Mouse (Mus musculus) embryo, embryonic 11.5 days (tissue): ENCODE measurements around the gene Sf3b4.
"Not testable (repeated sequence)": the region's sequence is repeated elsewhere in the genome, so short reads cannot be mapped to it uniquely, and the experiment has no call there.

ENCODE experiments used
- DNase-seq: peaks from one replicate; pipeline ENCODE4 v3.0.0-alpha.2; 2012; ENCODE audit warnings: low read depth, low spot score

Gene Sf3b4

GRCm38 (mm10) chr3:96173185-96173584 lies 1.1 kb downstream of the Sf3b4 start:
- DNase-seq = no peak

- DNase-seq = not testable (repeated sequence)
Measured at GRCm38 (mm10) chr3:96174042-96174441, 1.9 kb downstream of the Sf3b4 start.

- no peak for DNase-seq
Measured at GRCm38 (mm10) chr3:96175251-96175650, 3.1 kb downstream of the Sf3b4 start.

GRCm38 (mm10) chr3:96178427-96178826 lies 6.3 kb downstream of the Sf3b4 start:
- DNase-seq = no peak

- no peak for DNase-seq
Measured at GRCm38 (mm10) chr3:96178902-96179301, 6.8 kb downstream of the Sf3b4 start.

GRCm38 (mm10) chr3:96179531-96179930 lies 7.4 kb downstream of the Sf3b4 start:
- no peak for DNase-seq

GRCm38 (mm10) chr3:96180727-96181477 lies 8.8 kb downstream of the Sf3b4 start, which contains the start of gene Sv2a:
Gene Sv2a, plus strand, starts transcription at chr3:96181151.
- no peak for DNase-seq

GRCm38 (mm10) chr3:96181510-96182381 lies 9.6 kb downstream of the Sf3b4 start:
- DNase-seq = no peak

- DNase-seq = no peak
Measured at GRCm38 (mm10) chr3:96182382-96182776, 10.2 kb downstream of the Sf3b4 start.

- no peak for DNase-seq
Measured at GRCm38 (mm10) chr3:96192977-96193376, 20.8 kb downstream of the Sf3b4 start.

GRCm38 (mm10) chr3:96194966-96195365 lies 22.8 kb downstream of the Sf3b4 start:
- no peak for DNase-seq

- DNase-seq = no peak
Measured at GRCm38 (mm10) chr3:96195616-96196313, 23.6 kb downstream of the Sf3b4 start.

- no peak for DNase-seq
Measured at GRCm38 (mm10) chr3:96196437-96197128, 24.5 kb downstream of the Sf3b4 start.

GRCm38 (mm10) chr3:96197129-96197749 lies 25.1 kb downstream of the Sf3b4 start:
- DNase-seq = peak; percentile 85

- no peak for DNase-seq
Measured at GRCm38 (mm10) chr3:96198181-96198580, 26.0 kb downstream of the Sf3b4 start.

GRCm38 (mm10) chr3:96198601-96199251 lies 26.6 kb downstream of the Sf3b4 start:
- DNase-seq = not testable (repeated sequence)

- DNase-seq = no peak
Measured at GRCm38 (mm10) chr3:96199731-96200130, 27.6 kb downstream of the Sf3b4 start.

GRCm38 (mm10) chr3:96207819-96208218 lies 35.7 kb downstream of the Sf3b4 start:
- no peak for DNase-seq

GRCm38 (mm10) chr3:96209242-96209641 lies 37.1 kb downstream of the Sf3b4 start:
- DNase-seq = no peak

GRCm38 (mm10) chr3:96219191-96219641 lies 47.1 kb downstream of the Sf3b4 start:
- no peak for DNase-seq
